Mouse (Mus musculus): ENCODE data around the gene Cip2a.

Gene Cip2a

GRCm38 (mm10) chr16:48993559-48994342 lies at the start of gene Cip2a, which contains the start of gene Dzip3:
Cip2a (plus strand) TSS chr16:48994185.
Dzip3 (minus strand) TSS chr16:48994165.
- DNase-seq (ENCODE audit: low spot score): peak; percentile 77

- no peak for DNase-seq (ENCODE audit: low spot score)
Measured at GRCm38 (mm10) chr16:48972996-48973395, 21.0 kb upstream of the Cip2a start.

- peak; percentile 21 for DNase-seq (ENCODE audit: low spot score)
Measured at GRCm38 (mm10) chr16:48973548-48973947, 20.4 kb upstream of the Cip2a start.

- no peak for DNase-seq (ENCODE audit: low spot score)
Measured at GRCm38 (mm10) chr16:48979965-48980364, 14.0 kb upstream of the Cip2a start.

GRCm38 (mm10) chr16:48985034-48985627 lies 8.9 kb upstream of the Cip2a start:
- no peak for DNase-seq (ENCODE audit: low spot score)

GRCm38 (mm10) chr16:48989700-48990099 lies 4.3 kb upstream of the Cip2a start:
- no peak for DNase-seq (ENCODE audit: low spot score)

- peak; percentile 18 for DNase-seq (ENCODE audit: low spot score)
Measured at GRCm38 (mm10) chr16:48992437-48993230, 1.4 kb upstream of the Cip2a start.

GRCm38 (mm10) chr16:48993231-48993558 lies 790 bp upstream of the Cip2a start:
- DNase-seq (ENCODE audit: low spot score): peak; percentile 35

- DNase-seq (ENCODE audit: low spot score): no peak
Measured at GRCm38 (mm10) chr16:48994343-48994693, 333 bp downstream of the Cip2a start.

- no peak for DNase-seq (ENCODE audit: low spot score)
Measured at GRCm38 (mm10) chr16:49004151-49004550, 10.2 kb downstream of the Cip2a start.

- no peak for DNase-seq (ENCODE audit: low spot score)
Measured at GRCm38 (mm10) chr16:49016620-49017332, 22.8 kb downstream of the Cip2a start.

GRCm38 (mm10) chr16:49035852-49036251 lies 41.9 kb downstream of the Cip2a start:
- no peak for DNase-seq (ENCODE audit: low spot score)

- no peak for DNase-seq (ENCODE audit: low spot score)
Measured at GRCm38 (mm10) chr16:49037771-49038170, 43.8 kb downstream of the Cip2a start.

- no peak for DNase-seq (ENCODE audit: low spot score)
Measured at GRCm38 (mm10) chr16:49040554-49041221, 46.7 kb downstream of the Cip2a start.

GRCm38 (mm10) chr16:49049214-49049613 lies 55.2 kb downstream of the Cip2a start:
- no peak for DNase-seq (ENCODE audit: low spot score)

- no peak for DNase-seq (ENCODE audit: low spot score)
Measured at GRCm38 (mm10) chr16:49057186-49057585, 63.2 kb downstream of the Cip2a start, which contains the start of gene Myh15. Myh15 (plus strand) TSS chr16:49057486.

Data from c-Kit-positive CD71-positive TER-119-positive erythroid progenitor cells, embryonic 14.5 days (primary cell).